Mouse (Mus musculus) MEL (cell line): ENCODE measurements at regions not wholly inside any gene's neighbourhood (a gene's known extent, or its start where the extent isn't known, plus 50 kb on each side); places are given as distances from the start of the nearest gene placed in this dataset.

Experiments used
- DNase-seq: peaks from one replicate; pipeline ENCODE4 v3.0.0; 2011; ENCODE audit warnings: low read depth, low spot score
- H3K27ac ChIP-seq: 2 replicates; pipeline ENCODE4 v1.5.1; 2012; ENCODE audit warnings: low read depth, mild to moderate bottlenecking, control low read depth, low read length, moderate library complexity; ENCODE audit not compliant: control insufficient read depth
- H3K27me3 ChIP-seq, 2 experiments: fragments of 150-350 bp in 1 of 2; sonication (generic) in 1 of 2; 2 replicates each; pipeline ENCODE4 v1.6.1; 2012; ENCODE audit warnings: low read length in 2 of 2, mild to moderate bottlenecking in 2 of 2, improper control_type of control experiment in 1 of 2, moderate library complexity in 1 of 2; ENCODE audit not compliant: insufficient read depth in 2 of 2, control insufficient read depth in 1 of 2
- H3K36me3 ChIP-seq, 2 experiments: 2 replicates each; pipeline ENCODE4 v1.6.1; 2012 to 2014; ENCODE audit warnings: low read length in 2 of 2, improper control_type of control experiment in 1 of 2, inconsistent platforms in 1 of 2, mild to moderate bottlenecking in 1 of 2; ENCODE audit not compliant: insufficient read depth in 2 of 2, control insufficient read depth in 1 of 2
- H3K4me1 ChIP-seq, 2 experiments: fragments of 150-350 bp in 1 of 2; sonication (generic) in 1 of 2; 2 replicates each; pipeline ENCODE4 v1.6.1; 2012; ENCODE audit warnings: low read length in 2 of 2, improper control_type of control experiment in 1 of 2, mild to moderate bottlenecking in 1 of 2; ENCODE audit not compliant: insufficient read depth in 2 of 2, control insufficient read depth in 1 of 2
- H3K4me3 ChIP-seq, 2 experiments: fragments of 150-350 bp in 1 of 2; sonication (generic) in 1 of 2; 2 replicates each; pipeline ENCODE4 v1.5.1; 2012; ENCODE audit warnings: low read depth in 2 of 2, low read length in 2 of 2, mild to moderate bottlenecking in 2 of 2, moderate library complexity in 2 of 2, control low read depth in 1 of 2, improper control_type of control experiment in 1 of 2; ENCODE audit not compliant: control insufficient read depth in 1 of 2, insufficient read depth in 1 of 2
- H3K79me2 ChIP-seq: 2 replicates; pipeline ENCODE4 v1.6.1; 2012; ENCODE audit warnings: mild to moderate bottlenecking, low read length, moderate library complexity; ENCODE audit not compliant: control insufficient read depth, poor library complexity, insufficient read depth
- H3K9ac ChIP-seq: 2 replicates; pipeline ENCODE4 v1.6.1; 2012; ENCODE audit warnings: low read depth, mild to moderate bottlenecking, control low read depth, low read length, moderate library complexity; ENCODE audit not compliant: control insufficient read depth, poor library complexity, severe bottlenecking
- H3K9me3 ChIP-seq: fragments of 150-350 bp; sonication (generic); replicated peaks from 2 replicates; pipeline ENCODE4 v1.6.1; 2012; ENCODE audit warnings: mild to moderate bottlenecking, low read length, improper control_type of control experiment, moderate library complexity; ENCODE audit not compliant: insufficient read depth
- BHLHE40 ChIP-seq: IDR thresholded peaks from 2 replicates; pipeline ENCODE4 v1.6.1; 2012; ENCODE audit warnings: low read depth, mild to moderate bottlenecking, inconsistent platforms, low read length, improper control_type of control experiment, borderline replicate concordance
- CHD1 ChIP-seq: IDR thresholded peaks from 2 replicates; pipeline ENCODE4 v1.6.1; 2012; ENCODE audit warnings: low read depth, mild to moderate bottlenecking, inconsistent platforms, low read length, improper control_type of control experiment
- CHD2 ChIP-seq: IDR thresholded peaks from 2 replicates; pipeline ENCODE4 v1.6.1; 2011; ENCODE audit warnings: low read length, improper control_type of control experiment
- CTCF ChIP-seq, 3 experiments: IDR thresholded peaks in 2 of 3; conservative IDR thresholded peaks in 1 of 3; 2 replicates each; pipeline ENCODE4 v1.5.1; 2011 to 2012; ENCODE audit warnings: low read length in 3 of 3, low read depth in 2 of 3, mild to moderate bottlenecking in 2 of 3, improper control_type of control experiment in 1 of 3, inconsistent platforms in 1 of 3, mixed read lengths in 1 of 3, moderate library complexity in 1 of 3; ENCODE audit not compliant: control insufficient read depth in 1 of 3, insufficient read depth in 1 of 3, poor library complexity in 1 of 3, severe bottlenecking in 1 of 3
- E2F4 ChIP-seq: IDR thresholded peaks from 2 replicates; pipeline ENCODE4 v1.6.1; 2011; ENCODE audit warnings: low read depth, low read length, improper control_type of control experiment, borderline replicate concordance
- ELF1 ChIP-seq: IDR thresholded peaks from 2 replicates; pipeline ENCODE4 v1.6.1; 2014; ENCODE audit warnings: low read depth, mild to moderate bottlenecking, inconsistent platforms, low read length, improper control_type of control experiment, moderate library complexity
- EP300 ChIP-seq, 2 experiments: IDR thresholded peaks; 2 replicates each; pipeline ENCODE4 v1.6.1; 2011; ENCODE audit warnings: improper control_type of control experiment in 2 of 2, low read length in 2 of 2, low read depth in 1 of 2, mild to moderate bottlenecking in 1 of 2
- ETS1 ChIP-seq: IDR thresholded peaks from 2 replicates; pipeline ENCODE4 v1.6.1; 2012; ENCODE audit warnings: low read depth, mild to moderate bottlenecking, inconsistent platforms, low read length, improper control_type of control experiment, moderate library complexity
- GATA1 ChIP-seq: IDR thresholded peaks from 2 replicates; pipeline ENCODE4 v1.6.1; 2011; ENCODE audit warnings: low read depth, low read length, improper control_type of control experiment
- JUND ChIP-seq: IDR thresholded peaks from 2 replicates; pipeline ENCODE4 v1.6.1; 2011; ENCODE audit warnings: low read depth, mild to moderate bottlenecking, improper control_type of control experiment, low read length
- KAT2A ChIP-seq: conservative IDR thresholded peaks from 2 replicates; pipeline ENCODE4 v1.6.1; 2012; ENCODE audit warnings: low read depth, low read length, improper control_type of control experiment, inconsistent platforms
- MEF2A ChIP-seq: IDR thresholded peaks from 2 replicates; pipeline ENCODE4 v1.6.1; 2014; ENCODE audit warnings: low read depth, mild to moderate bottlenecking, inconsistent platforms, low read length, improper control_type of control experiment; ENCODE audit not compliant: poor library complexity, insufficient replicate concordance, severe bottlenecking; ENCODE audit errors: extremely low read depth
- MXI1 ChIP-seq: IDR thresholded peaks from 2 replicates; pipeline ENCODE4 v1.6.1; 2011; ENCODE audit warnings: mild to moderate bottlenecking, low read depth, low read length, improper control_type of control experiment
- MYB ChIP-seq: IDR thresholded peaks from 2 replicates; pipeline ENCODE4 v1.6.1; 2011; ENCODE audit warnings: mild to moderate bottlenecking, low read depth, low read length, improper control_type of control experiment
- MYC ChIP-seq: IDR thresholded peaks from 2 replicates; pipeline ENCODE4 v1.6.1; 2011; ENCODE audit warnings: low read depth, mild to moderate bottlenecking, low read length, improper control_type of control experiment, moderate library complexity
- NRF1 ChIP-seq: IDR thresholded peaks from 2 replicates; pipeline ENCODE4 v1.6.1; 2014; ENCODE audit warnings: low read depth, mild to moderate bottlenecking, inconsistent platforms, low read length, improper control_type of control experiment, moderate library complexity; ENCODE audit not compliant: poor library complexity, insufficient read depth, severe bottlenecking
- POLR2AphosphoS2 ChIP-seq: IDR thresholded peaks from 2 replicates; pipeline ENCODE4 v1.6.1; 2011; ENCODE audit warnings: low read length, improper control_type of control experiment
- POLR2AphosphoS5 ChIP-seq: IDR thresholded peaks from 2 replicates; pipeline ENCODE4 v1.6.1; 2012; ENCODE audit warnings: low read depth, borderline replicate concordance, mild to moderate bottlenecking, inconsistent platforms, low read length, moderate library complexity, mixed read lengths
- RAD21 ChIP-seq: IDR thresholded peaks from 2 replicates; pipeline ENCODE4 v1.6.1; 2011; ENCODE audit warnings: mild to moderate bottlenecking, low read depth, low read length, improper control_type of control experiment
- RCOR1 ChIP-seq: IDR thresholded peaks from 2 replicates; pipeline ENCODE4 v1.6.1; 2012; ENCODE audit warnings: low read depth, mild to moderate bottlenecking, inconsistent platforms, low read length, improper control_type of control experiment
- TCF12 ChIP-seq: IDR thresholded peaks from 2 replicates; pipeline ENCODE4 v1.6.1; 2014; ENCODE audit warnings: low read depth, mild to moderate bottlenecking, inconsistent platforms, low read length, improper control_type of control experiment, moderate library complexity
- UBTF ChIP-seq: IDR thresholded peaks from 2 replicates; pipeline ENCODE4 v1.6.1; 2012; ENCODE audit warnings: low read depth, mild to moderate bottlenecking, inconsistent platforms, low read length, improper control_type of control experiment, moderate library complexity, borderline replicate concordance; ENCODE audit not compliant: insufficient read depth
- USF2 ChIP-seq, 2 experiments: IDR thresholded peaks; 2 replicates each; pipeline ENCODE4 v1.6.1; 2011 to 2012; ENCODE audit warnings: improper control_type of control experiment in 2 of 2, low read length in 2 of 2, borderline replicate concordance in 1 of 2, inconsistent platforms in 1 of 2, low read depth in 1 of 2, mild to moderate bottlenecking in 1 of 2; ENCODE audit not compliant: insufficient read depth in 1 of 2
- ZMIZ1 ChIP-seq: IDR thresholded peaks from 2 replicates; pipeline ENCODE4 v1.6.1; 2012; ENCODE audit warnings: low read depth, mild to moderate bottlenecking, inconsistent platforms, low read length, improper control_type of control experiment, moderate library complexity
- ZNF384 ChIP-seq: IDR thresholded peaks from 2 replicates; pipeline ENCODE4 v1.6.1; 2012; ENCODE audit warnings: low read depth, mild to moderate bottlenecking, inconsistent platforms, low read length, improper control_type of control experiment

GRCm38 (mm10) chr9:41827356-41827755, 296.7 kb downstream of the Sorl1 start:
- H3K27ac ChIP-seq: no peak overlapping the region
- no peaks in the 10 kb centered on the region for H3K4me1 ChIP-seq
- no peaks in the 10 kb centered on the region for H3K36me3 ChIP-seq
- H3K27me3 ChIP-seq: no peaks in the 10 kb centered on the region
- TF ChIP-seq GATA1: no peak
- no peak for TF ChIP-seq POLR2AphosphoS2
- no peak for TF ChIP-seq EP300 (IDR thresholded peaks at IDR 0.05; ENCODE audit: low read depth in 1 of 2, low read length in 2 of 2)
- TF ChIP-seq MEF2A: no peak
- TF ChIP-seq UBTF: no peak
- TF ChIP-seq BHLHE40: no peak
- TF ChIP-seq E2F4: no peak
- TF ChIP-seq JUND: no peak
- no peak for TF ChIP-seq ZMIZ1
- TF ChIP-seq MYC: no peak
- no peak for TF ChIP-seq ELF1
- no peak for TF ChIP-seq CHD2
- TF ChIP-seq NRF1: no peak
- no peak for TF ChIP-seq CTCF (IDR thresholded peaks at IDR 0.05 in 2 of 3, conservative IDR thresholded peaks at IDR 0.05 in 1 of 3; ENCODE audit: control insufficient read depth in 1 of 3, insufficient read depth in 1 of 3, low read depth in 2 of 3, low read length in 3 of 3, poor library complexity in 1 of 3, severe bottlenecking in 1 of 3)
- no peak overlapping the region for H3K9ac ChIP-seq
- no peak for DNase-seq
- H3K79me2 ChIP-seq: no peaks in the 10 kb centered on the region
- no peaks in the 10 kb centered on the region for H3K9me3 ChIP-seq
- H3K4me3 ChIP-seq: no peak overlapping the region

GRCm38 (mm10) chr9:41821401-41821800, 302.7 kb downstream of the Sorl1 start:
- H3K9ac ChIP-seq: no peak overlapping the region
- no peaks in the 10 kb centered on the region for H3K9me3 ChIP-seq
- no peak overlapping the region for H3K4me3 ChIP-seq
- no peak for DNase-seq
- no peaks in the 10 kb centered on the region for H3K27me3 ChIP-seq
- no peaks in the 10 kb centered on the region for H3K36me3 ChIP-seq
- H3K79me2 ChIP-seq: no peaks in the 10 kb centered on the region
- H3K27ac ChIP-seq: no peak overlapping the region
- TF ChIP-seq KAT2A (no peak), MYB (no peak), RAD21 (no peak), POLR2AphosphoS5 (no peak), CHD1 (no peak), ETS1 (no peak), RCOR1 (no peak), USF2 (IDR thresholded peaks at IDR 0.05; ENCODE audit: borderline replicate concordance in 1 of 2, insufficient read depth in 1 of 2, low read depth in 1 of 2, low read length in 2 of 2) (no peak), TCF12 (no peak), ZNF384 (no peak), ZMIZ1 (no peak), MXI1 (no peak), NRF1 (no peak)
- H3K4me1 ChIP-seq: no peaks in the 10 kb centered on the region
